Mouse (Mus musculus) cerebellum, adult 8-10 months (tissue): Measurements from ENCODE around the gene Gm17606.
A peak's percentile ranks its signal among the peaks of the same experiment; 100 is the strongest.

Source experiments
- DNase-seq: peaks from one replicate; pipeline ENCODE4 v3.0.0; 2022

Gm17606 gene

GRCm38 (mm10) chr14:54628103-54628502 is 12.6 kb upstream of the Gm17606 start:
- no peak for DNase-seq

GRCm38 (mm10) chr14:54629797-54630196 is 11.0 kb upstream of the Gm17606 start:
- no peak for DNase-seq

GRCm38 (mm10) chr14:54630583-54631239 is 10.0 kb upstream of the Gm17606 start:
- no peak for DNase-seq

GRCm38 (mm10) chr14:54631240-54631599 is 9.5 kb upstream of the Gm17606 start:
- no peak for DNase-seq

GRCm38 (mm10) chr14:54632252-54632651 is 8.5 kb upstream of the Gm17606 start:
- DNase-seq = no peak

GRCm38 (mm10) chr14:54634182-54634581 is 6.6 kb upstream of the Gm17606 start:
- DNase-seq = no peak

GRCm38 (mm10) chr14:54636954-54637353 is 3.8 kb upstream of the Gm17606 start:
- DNase-seq = peak; percentile 54

GRCm38 (mm10) chr14:54638210-54638609 is 2.5 kb upstream of the Gm17606 start:
- no peak for DNase-seq

- no peak for DNase-seq
Observed at GRCm38 (mm10) chr14:54640121-54640520, 631 bp upstream of the Gm17606 start.

- DNase-seq = peak; percentile 85
Observed at GRCm38 (mm10) chr14:54641305-54641969, 685 bp downstream of the Gm17606 start, which contains the start of gene Cdh24. Cdh24 (minus strand) TSS chr14:54641364.

- DNase-seq = no peak
Observed at GRCm38 (mm10) chr14:54642224-54642944, 1.6 kb downstream of the Gm17606 start.

- no peak for DNase-seq
Observed at GRCm38 (mm10) chr14:54643011-54643410, 2.3 kb downstream of the Gm17606 start.

GRCm38 (mm10) chr14:54644294-54644693 is 3.5 kb downstream of the Gm17606 start:
- DNase-seq = no peak

- DNase-seq = no peak
Observed at GRCm38 (mm10) chr14:54646455-54646854, 5.7 kb downstream of the Gm17606 start.

GRCm38 (mm10) chr14:54646898-54647636 is 6.3 kb downstream of the Gm17606 start:
- DNase-seq = no peak

- no peak for DNase-seq
Observed at GRCm38 (mm10) chr14:54647900-54648299, 7.1 kb downstream of the Gm17606 start.

GRCm38 (mm10) chr14:54650621-54651454 is 10.1 kb downstream of the Gm17606 start:
- DNase-seq = peak; percentile 85

- no peak for DNase-seq
Observed at GRCm38 (mm10) chr14:54651556-54651955, 10.8 kb downstream of the Gm17606 start.

GRCm38 (mm10) chr14:54652787-54653186 is 12.0 kb downstream of the Gm17606 start:
- no peak for DNase-seq

GRCm38 (mm10) chr14:54653496-54653895 is 12.7 kb downstream of the Gm17606 start:
- peak; percentile 79 for DNase-seq

- no peak for DNase-seq
Observed at GRCm38 (mm10) chr14:54660009-54660408, 19.3 kb downstream of the Gm17606 start.
